Mouse (Mus musculus) bone marrow, adult 2 months (tissue): ENCODE measurements around the gene Ahnak.

ENCODE experiments used
- CTCF ChIP-seq: fragments of 200-500 bp; IDR thresholded peaks from 2 replicates; pipeline ENCODE4 v1.5.1; 2011; ENCODE audit warnings: low read length, control low read depth; ENCODE audit not compliant: control insufficient read depth, insufficient read depth
- POLR2A ChIP-seq: fragments of 200-500 bp; IDR thresholded peaks from 2 replicates; pipeline ENCODE4 v1.6.1; 2011; ENCODE audit warnings: low read depth, mild to moderate bottlenecking, control low read depth, low read length, borderline replicate concordance; ENCODE audit not compliant: control insufficient read depth

DNA sequence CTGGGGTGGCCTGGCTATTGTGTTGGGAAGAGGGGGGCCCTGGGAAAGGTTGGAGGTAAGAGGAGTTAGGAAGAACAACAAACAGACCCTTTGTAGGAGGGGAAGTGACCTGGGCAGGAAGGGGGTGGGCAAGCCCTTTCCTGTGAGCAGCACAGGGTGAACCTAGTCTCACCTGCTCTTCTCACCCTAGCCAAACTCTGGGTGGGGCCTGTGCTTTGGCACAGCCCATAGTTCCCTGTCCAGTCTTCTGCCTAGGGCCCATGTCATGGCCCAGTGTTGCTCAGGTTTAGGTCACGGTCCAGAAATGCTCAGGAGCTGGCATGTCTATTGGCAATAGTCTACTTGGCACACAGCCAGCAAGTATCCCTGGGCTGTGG is 118.3 kb downstream of the Ahnak start:
- TF ChIP-seq CTCF, result no peak
- no peak for TF ChIP-seq POLR2A
